Mouse (Mus musculus) MEL (cell line): ENCODE data around the gene Mapk8ip3.

Source experiments
- CHD2 ChIP-seq: IDR thresholded peaks from 2 replicates; pipeline ENCODE4 v1.6.1; 2011; ENCODE audit warnings: low read length, improper control_type of control experiment
- ETS1 ChIP-seq: IDR thresholded peaks from 2 replicates; pipeline ENCODE4 v1.6.1; 2012; ENCODE audit warnings: low read depth, mild to moderate bottlenecking, inconsistent platforms, low read length, improper control_type of control experiment, moderate library complexity
- POLR2A ChIP-seq, 2 experiments: IDR thresholded peaks; 2 replicates each; pipeline ENCODE4 v1.6.1; 2011 to 2012; ENCODE audit warnings: low read length in 2 of 2, mild to moderate bottlenecking in 2 of 2, control low read depth in 1 of 2, improper control_type of control experiment in 1 of 2, low read depth in 1 of 2, moderate library complexity in 1 of 2; ENCODE audit not compliant: control insufficient read depth in 1 of 2, insufficient read depth in 1 of 2, poor library complexity in 1 of 2

- TF ChIP-seq ETS1: no peak
- TF ChIP-seq POLR2A (IDR thresholded peaks at IDR 0.05; ENCODE audit: control insufficient read depth in 1 of 2, insufficient read depth in 1 of 2, low read depth in 1 of 2, low read length in 2 of 2, poor library complexity in 1 of 2): no peak
- no peak for TF ChIP-seq CHD2
Measured at GRCm38 (mm10) chr17:24885356-24886133, 51.2 kb downstream of the Mapk8ip3 start.
